Mouse (Mus musculus) liver, embryonic 11.5 days (tissue): Measurements from ENCODE around the gene Pgbd5. TPM values are rescaled to one million over a fixed set of nuclear protein-coding genes. Genes with fewer than 3 reads are reported as not detected.

Experiments used
- ATAC-seq: fragments of 200-750 bp; cut with Nextera tagmentation; replicated peaks from 2 replicates; pipeline ENCODE4 v1.8.0; 2017; ENCODE audit warnings: moderate number of reproducible peaks, mild to moderate bottlenecking, moderate TSS enrichment, moderate library complexity; ENCODE audit not compliant: low FRiP score
- DNase-seq: peaks from one replicate; pipeline ENCODE4 v3.0.0-alpha.2; 2017; ENCODE audit warnings: low spot score
- H3K27ac ChIP-seq: fragments of 300-500 bp; sonication (generic); 2 replicates; pipeline ENCODE4 v1.5.1; 2014; ENCODE audit warnings: mild to moderate bottlenecking, low read depth, low read length, control low read depth
- H3K27me3 ChIP-seq: fragments of 300-500 bp; sonication (generic); replicated peaks from 2 replicates; pipeline ENCODE4 v1.6.1; 2014; ENCODE audit warnings: low read length, mixed read lengths; ENCODE audit not compliant: control insufficient read depth, insufficient read depth
- H3K36me3 ChIP-seq: fragments of 300-500 bp; sonication (generic); 2 replicates; pipeline ENCODE4 v1.6.1; 2014; ENCODE audit warnings: mild to moderate bottlenecking, low read length, moderate library complexity, mixed read lengths; ENCODE audit not compliant: control insufficient read depth, insufficient read depth
- H3K4me1 ChIP-seq: fragments of 300-500 bp; sonication (generic); replicated peaks from 2 replicates; pipeline ENCODE4 v1.6.1; 2014; ENCODE audit warnings: low read length, mixed read lengths; ENCODE audit not compliant: control insufficient read depth, insufficient read depth
- H3K4me2 ChIP-seq: fragments of 300-500 bp; sonication (generic); 2 replicates; pipeline ENCODE4 v1.6.1; 2014; ENCODE audit warnings: mild to moderate bottlenecking, control low read depth, moderate library complexity
- H3K4me3 ChIP-seq: fragments of 300-500 bp; sonication (generic); 2 replicates; pipeline ENCODE4 v1.5.1; 2014; ENCODE audit warnings: low read depth, low read length, control low read depth
- H3K9ac ChIP-seq: fragments of 300-500 bp; sonication (generic); 2 replicates; pipeline ENCODE4 v1.6.1; 2014; ENCODE audit warnings: low read depth, low read length, control low read depth
- H3K9me3 ChIP-seq: fragments of 300-500 bp; sonication (generic); 2 replicates; pipeline ENCODE4 v1.6.1; 2016; ENCODE audit warnings: low read length, inconsistent platforms, mixed read lengths; ENCODE audit not compliant: control insufficient read depth
- WGBS: fragments of 180-500 bp; shearing (Covaris S2); extraction: QIAGEN DNeasy Blood & Tissue Kit; methylation state at CpG from one replicate; pipeline ENCODE4 v1.1.7; 2014; 5-methylcytosine and 5-hydroxymethylcytosine counted together
- polyA plus RNA-seq: library from polyadenylated mRNA; unstranded; fragments of >200 nt; fragmentation: Nextera tagmentation; extraction: Ambion mirVana; gene quantifications from 2 replicates; pipeline ENCODE4 v1.2.1, GENCODE M21; 2014

Gene Pgbd5
- polyA plus RNA-seq, 1 experiment from 2014 or later, result 0.27 TPM

DNA sequence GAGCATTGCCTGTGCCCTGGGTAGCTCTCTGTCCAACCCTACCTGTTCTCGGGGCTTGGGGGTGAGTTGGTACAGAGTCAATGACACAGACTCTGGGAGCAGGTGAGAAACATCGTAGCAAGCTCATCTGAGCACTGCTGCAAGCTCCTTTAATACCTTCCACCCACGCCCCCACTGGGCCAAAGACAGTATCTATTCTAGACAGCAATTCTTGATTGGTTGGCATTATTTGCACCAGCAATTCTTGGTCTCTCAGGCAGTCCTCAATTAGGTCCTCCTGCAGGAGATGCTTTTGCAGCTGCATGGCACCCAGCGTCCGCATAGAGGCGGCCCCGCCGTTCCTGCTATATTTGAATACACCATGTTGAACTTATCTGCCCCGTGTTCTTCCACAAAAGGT is 22.7 kb upstream of the Pgbd5 start:
- H3K36me3 ChIP-seq, result no peaks in the 10 kb centered on the region
- no peak overlapping the region for H3K27ac ChIP-seq
- no peak for ATAC-seq
- no peak for DNase-seq
- no peaks in the 10 kb centered on the region for H3K4me1 ChIP-seq
- no peak overlapping the region for H3K4me2 ChIP-seq
- H3K9ac ChIP-seq, result no peak overlapping the region
- 80% methylated on average over 9 of the region's 9 CpGs for WGBS
- no peaks in the 10 kb centered on the region for H3K9me3 ChIP-seq
- no peaks in the 10 kb centered on the region for H3K27me3 ChIP-seq
- H3K4me3 ChIP-seq, result no peak overlapping the region

DNA sequence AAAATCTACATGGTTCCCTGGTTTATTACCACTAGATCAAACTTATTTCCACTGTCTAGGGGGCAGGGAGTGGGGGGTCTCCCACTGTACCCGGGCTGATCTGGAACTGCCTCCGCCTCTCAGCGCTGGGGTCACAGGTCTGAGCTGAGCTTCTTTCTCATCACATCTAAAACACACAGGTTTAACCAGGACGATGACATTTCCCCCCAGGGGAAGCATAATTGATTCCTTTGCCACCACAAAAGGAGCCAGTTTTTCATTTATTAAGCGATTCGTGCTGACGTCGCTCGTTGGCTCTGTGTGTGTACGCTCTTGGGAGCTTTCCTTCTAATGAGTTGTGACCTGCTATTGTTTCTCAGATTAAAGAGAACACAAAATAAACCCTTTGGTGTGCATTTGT is 21.6 kb upstream of the Pgbd5 start:
- DNase-seq (no peak), ATAC-seq (no peak)
- Histone ChIP-seq H3K4me3 (no peak overlapping the region), H3K36me3 (no peaks in the 10 kb centered on the region), H3K27me3 (no peaks in the 10 kb centered on the region), H3K4me2 (no peak overlapping the region), H3K4me1 (no peaks in the 10 kb centered on the region), H3K27ac (no peak overlapping the region), H3K9ac (no peak overlapping the region), H3K9me3 (no peaks in the 10 kb centered on the region)
- WGBS, result 79% methylated on average over 10 of the region's 10 CpGs

DNA sequence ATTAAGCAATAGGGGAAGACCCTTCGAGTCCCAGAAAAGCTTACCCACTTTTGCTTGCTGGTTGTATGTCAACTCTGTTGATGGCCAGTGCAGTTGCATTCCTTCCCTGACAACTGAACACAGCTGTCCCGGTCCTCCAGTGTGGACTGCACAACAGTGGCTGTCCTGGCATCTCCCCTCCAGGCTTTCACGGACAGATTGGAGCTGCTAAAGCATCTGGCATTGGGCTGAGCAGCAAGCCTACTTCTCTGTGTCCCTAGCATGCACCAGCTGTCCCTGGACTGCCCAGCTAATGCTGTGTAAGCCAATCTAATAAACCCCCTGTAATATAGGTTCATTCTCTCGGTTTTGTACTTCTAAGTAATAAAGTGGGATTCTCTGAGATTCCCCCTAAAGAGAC is 21.2 kb upstream of the Pgbd5 start:
- no peak overlapping the region for H3K4me3 ChIP-seq
- no peaks in the 10 kb centered on the region for H3K9me3 ChIP-seq
- H3K27me3 ChIP-seq, result no peaks in the 10 kb centered on the region
- no peak overlapping the region for H3K4me2 ChIP-seq
- H3K9ac ChIP-seq, result no peak overlapping the region
- WGBS, result 56% methylated on average over 4 of the region's 4 CpGs
- ATAC-seq, result no peak
- no peaks in the 10 kb centered on the region for H3K36me3 ChIP-seq
- no peak for DNase-seq
- H3K4me1 ChIP-seq, result no peaks in the 10 kb centered on the region
- no peak overlapping the region for H3K27ac ChIP-seq

DNA sequence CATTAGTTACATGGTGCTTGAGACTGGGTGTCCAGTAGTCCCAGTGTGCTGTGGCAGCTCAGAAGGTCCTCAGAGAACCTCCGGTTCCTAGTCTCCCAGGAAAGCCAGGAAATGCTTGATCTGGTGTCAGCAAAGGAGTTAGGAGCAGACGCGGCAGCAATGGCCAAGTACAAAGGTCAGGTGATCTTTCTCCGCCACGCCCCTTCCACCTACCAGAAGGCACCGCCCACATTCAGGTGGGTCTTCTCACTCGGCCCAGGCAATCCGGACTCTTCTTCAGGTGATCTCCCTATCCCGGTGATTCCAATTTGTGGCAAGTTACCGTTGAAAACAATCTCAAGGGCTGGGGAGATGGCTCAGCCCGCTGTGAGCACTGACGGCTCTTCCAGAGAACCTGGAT is 20.2 kb upstream of the Pgbd5 start:
- Histone ChIP-seq H3K4me1 (no peaks in the 10 kb centered on the region), H3K9me3 (no peaks in the 10 kb centered on the region), H3K27me3 (no peaks in the 10 kb centered on the region), H3K9ac (no peak overlapping the region), H3K36me3 (no peaks in the 10 kb centered on the region), H3K27ac (no peak overlapping the region), H3K4me2 (no peak overlapping the region), H3K4me3 (no peak overlapping the region)
- DNase-seq (no peak), ATAC-seq (no peak)
- 26% methylated on average over 12 of the region's 12 CpGs for WGBS

DNA sequence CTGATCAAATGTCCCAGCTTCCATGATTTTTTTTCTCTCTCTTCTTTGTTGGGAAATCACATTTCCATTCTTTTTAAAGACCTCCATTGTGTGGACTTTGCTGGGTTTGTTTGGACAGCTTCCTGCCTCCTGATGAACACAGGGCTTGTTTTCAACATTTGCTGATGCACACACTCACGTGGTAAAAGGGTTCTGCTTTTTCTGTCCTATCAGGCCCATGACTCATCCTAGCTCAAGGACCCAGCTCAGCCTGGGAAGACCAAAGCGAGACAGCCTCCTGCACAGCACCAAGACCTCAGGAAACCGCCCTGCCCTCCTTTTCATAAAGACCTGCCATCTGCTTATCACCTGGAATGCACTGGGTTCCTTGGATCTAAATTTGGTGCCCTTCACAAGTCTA is 15.9 kb upstream of the Pgbd5 start:
- Histone ChIP-seq H3K4me3 (no peak overlapping the region), H3K9me3 (no peaks in the 10 kb centered on the region), H3K27ac (no peak overlapping the region), H3K4me1 (no peaks in the 10 kb centered on the region), H3K9ac (no peak overlapping the region), H3K36me3 (no peaks in the 10 kb centered on the region), H3K4me2 (no peak overlapping the region), H3K27me3 (no peaks in the 10 kb centered on the region)
- ATAC-seq (no peak), DNase-seq (no peak)
- 24% methylated on average over 3 of the region's 3 CpGs for WGBS

DNA sequence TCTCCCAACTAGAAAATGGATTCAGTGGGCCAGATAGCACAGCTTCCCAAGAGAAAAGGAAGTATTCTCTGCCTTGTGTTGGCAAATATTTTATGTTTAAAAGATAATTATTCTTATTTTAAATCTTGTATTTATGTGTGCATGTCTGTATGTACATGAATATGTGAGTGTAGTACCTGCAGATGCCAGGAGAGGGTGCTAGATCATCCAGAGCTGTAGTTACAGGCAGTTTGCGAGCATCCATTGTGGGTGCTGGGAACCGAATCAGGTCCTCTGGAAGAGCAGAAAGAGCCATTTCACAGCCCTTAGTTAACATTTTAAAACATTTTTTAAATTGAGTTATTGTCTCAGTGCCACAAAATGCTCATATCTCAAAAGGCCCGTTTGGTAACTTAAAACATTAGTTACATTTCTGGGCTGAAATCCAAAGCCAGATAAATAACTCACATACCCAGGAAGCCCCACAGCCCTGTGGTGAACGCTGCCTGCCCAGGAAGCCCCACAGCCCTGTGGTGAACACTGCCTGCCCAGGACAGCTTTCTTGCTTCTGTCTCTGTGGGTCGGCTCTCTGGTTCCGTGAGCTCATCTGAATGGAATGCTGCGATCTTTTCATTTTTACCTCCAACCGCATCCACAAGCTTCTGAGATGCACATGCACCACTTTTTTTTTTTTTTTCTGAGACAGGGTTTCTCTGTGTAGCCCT is 10.9 kb upstream of the Pgbd5 start:
- 83% methylated on average over 8 of the region's 8 CpGs for WGBS
- no peak overlapping the region for H3K9ac ChIP-seq
- H3K27me3 ChIP-seq, result no peaks in the 10 kb centered on the region
- H3K4me1 ChIP-seq, result no peaks in the 10 kb centered on the region
- no peak overlapping the region for H3K4me2 ChIP-seq
- H3K27ac ChIP-seq, result no peak overlapping the region
- DNase-seq (no peak), ATAC-seq (no peak)
- no peaks in the 10 kb centered on the region for H3K36me3 ChIP-seq
- no peak overlapping the region for H3K4me3 ChIP-seq
- no peaks in the 10 kb centered on the region for H3K9me3 ChIP-seq

DNA sequence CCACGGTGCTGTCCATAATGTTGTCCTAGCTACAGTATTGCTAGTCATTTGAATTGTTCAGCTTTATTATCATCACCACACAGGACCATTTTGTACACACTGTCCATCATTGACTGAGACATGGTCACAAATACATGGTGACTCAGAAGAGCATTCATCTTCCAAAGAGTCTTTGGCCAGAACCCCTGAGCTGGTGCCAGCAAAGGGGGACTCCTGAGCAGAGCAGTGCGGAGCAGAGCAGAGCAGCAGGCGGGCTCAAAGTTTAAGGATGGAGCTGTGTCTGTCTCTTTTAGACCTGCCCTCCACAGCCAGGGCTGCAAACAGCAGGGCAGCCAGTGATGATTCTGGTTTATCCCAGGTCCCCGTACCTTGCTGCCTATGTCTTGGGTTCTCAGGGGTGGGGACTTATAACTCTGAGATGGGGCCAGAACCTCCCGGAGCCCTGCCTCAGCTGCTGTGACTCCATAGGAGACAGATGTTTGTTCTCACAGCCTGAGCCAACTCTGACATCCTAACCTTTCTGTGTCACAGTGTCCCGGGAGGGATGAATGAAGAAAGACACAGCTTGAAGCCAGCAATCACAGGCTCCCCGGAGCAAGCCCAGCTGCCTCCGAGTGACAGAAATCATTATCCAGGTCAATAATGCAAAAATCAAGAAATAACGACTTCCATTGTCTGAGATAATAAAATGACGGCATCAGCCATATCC is 9.7 kb upstream of the Pgbd5 start:
- no peak overlapping the region for H3K9ac ChIP-seq
- H3K4me2 ChIP-seq, result no peak overlapping the region
- H3K27ac ChIP-seq, result no peak overlapping the region
- DNase-seq, result no peak
- no peak for ATAC-seq
- no peaks in the 10 kb centered on the region for H3K4me1 ChIP-seq
- 72% methylated on average over 10 of the region's 10 CpGs for WGBS
- no peaks in the 10 kb centered on the region for H3K9me3 ChIP-seq
- H3K36me3 ChIP-seq, result no peaks in the 10 kb centered on the region
- H3K27me3 ChIP-seq, result no peaks in the 10 kb centered on the region
- no peak overlapping the region for H3K4me3 ChIP-seq

DNA sequence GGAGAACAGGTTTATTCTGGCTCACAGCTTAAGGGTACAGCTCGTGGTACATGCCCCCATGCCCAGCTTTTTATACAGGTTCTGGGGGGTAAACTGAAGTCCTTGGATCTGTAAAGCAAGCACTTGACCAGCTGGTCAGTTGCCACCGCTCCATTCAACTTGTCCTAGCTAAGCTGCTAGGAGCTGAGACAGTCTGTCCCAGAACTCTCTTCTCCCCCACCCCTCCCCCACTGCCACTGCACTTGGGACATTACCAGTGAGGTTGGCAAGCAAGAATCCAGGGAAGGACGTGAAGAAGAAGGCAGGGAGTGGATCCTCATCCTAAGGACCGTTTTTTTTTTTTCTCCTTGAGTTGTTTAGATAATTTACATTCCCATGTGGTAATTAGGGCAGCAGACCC is 2.7 kb downstream of the Pgbd5 start:
- 17% methylated on average over 4 of the region's 4 CpGs for WGBS
- Histone ChIP-seq H3K4me2 (no peak overlapping the region), H3K9ac (no peak overlapping the region), H3K27ac (no peak overlapping the region), H3K9me3 (no peaks in the 10 kb centered on the region), H3K36me3 (no peaks in the 10 kb centered on the region), H3K4me3 (no peak overlapping the region), H3K27me3 (peaks cover 24% of the 10 kb centered on the region), H3K4me1 (peaks cover 6% of the 10 kb centered on the region)
- DNase-seq (no peak), ATAC-seq (no peak)

DNA sequence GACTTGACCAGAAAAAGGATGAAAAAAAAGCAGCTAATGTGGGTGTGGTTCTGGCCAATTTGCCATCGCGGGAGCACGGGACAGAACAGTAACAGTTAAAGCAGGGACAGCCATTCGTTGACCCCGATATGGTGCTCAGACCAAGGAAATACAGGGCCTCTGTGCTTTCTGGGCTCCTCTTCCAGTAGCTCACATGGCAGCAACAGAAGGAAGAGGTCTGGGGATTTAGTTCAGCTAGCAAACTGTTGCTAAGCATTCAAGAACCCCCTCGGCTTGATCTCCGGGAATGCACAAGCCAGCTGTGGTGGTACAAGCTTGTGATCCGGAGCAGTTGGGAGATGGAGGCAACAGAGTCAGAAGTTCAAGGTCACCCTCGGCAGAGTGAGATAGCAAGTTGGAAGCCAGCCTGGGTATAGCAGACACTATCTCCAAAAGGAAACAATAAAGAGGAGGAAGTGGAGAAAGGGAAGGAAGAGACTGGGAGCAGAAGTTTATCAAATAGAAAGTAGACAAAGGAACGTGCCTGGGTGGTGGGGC is 3.7 kb downstream of the Pgbd5 start:
- DNase-seq (no peak), ATAC-seq (no peak)
- Histone ChIP-seq H3K4me2 (no peak overlapping the region), H3K27ac (no peak overlapping the region), H3K27me3 (peaks cover 27% of the 10 kb centered on the region), H3K4me1 (peaks cover 6% of the 10 kb centered on the region), H3K36me3 (no peaks in the 10 kb centered on the region), H3K4me3 (no peak overlapping the region), H3K9ac (no peak overlapping the region), H3K9me3 (no peaks in the 10 kb centered on the region)
- 44% methylated on average over 10 of the region's 10 CpGs for WGBS
